Mouse (Mus musculus) 416B (cell line): ENCODE measurements at regions not wholly inside any gene's neighbourhood (a gene's known extent, or its start where the extent isn't known, plus 50 kb on each side); places are given as distances from the start of the nearest gene placed in this dataset.

Experiments
- DNase-seq: peaks from one replicate; pipeline ENCODE4 v3.0.0; 2011; ENCODE audit warnings: low read depth

DNA sequence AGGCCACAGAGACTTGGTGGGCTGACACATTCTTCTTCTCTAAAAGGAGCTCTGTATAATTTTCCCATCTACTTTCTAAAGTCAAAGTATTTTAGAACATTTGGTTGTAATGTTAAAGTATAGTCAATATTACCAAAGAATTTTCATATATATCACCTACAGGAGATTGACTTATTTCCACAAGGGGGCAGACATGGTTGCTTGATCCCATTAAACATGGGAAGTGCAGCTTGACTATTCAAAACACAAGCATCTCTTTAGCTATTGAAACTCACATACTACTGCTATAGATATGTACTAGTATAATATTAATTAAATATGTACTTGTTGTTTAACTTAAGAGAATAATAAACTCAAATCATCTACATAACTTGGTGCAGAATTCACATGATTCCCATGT, 1302.6 kb upstream of the Prmt6 start:
- peak; percentile 17 for DNase-seq
